In the genomic region with DNA sequence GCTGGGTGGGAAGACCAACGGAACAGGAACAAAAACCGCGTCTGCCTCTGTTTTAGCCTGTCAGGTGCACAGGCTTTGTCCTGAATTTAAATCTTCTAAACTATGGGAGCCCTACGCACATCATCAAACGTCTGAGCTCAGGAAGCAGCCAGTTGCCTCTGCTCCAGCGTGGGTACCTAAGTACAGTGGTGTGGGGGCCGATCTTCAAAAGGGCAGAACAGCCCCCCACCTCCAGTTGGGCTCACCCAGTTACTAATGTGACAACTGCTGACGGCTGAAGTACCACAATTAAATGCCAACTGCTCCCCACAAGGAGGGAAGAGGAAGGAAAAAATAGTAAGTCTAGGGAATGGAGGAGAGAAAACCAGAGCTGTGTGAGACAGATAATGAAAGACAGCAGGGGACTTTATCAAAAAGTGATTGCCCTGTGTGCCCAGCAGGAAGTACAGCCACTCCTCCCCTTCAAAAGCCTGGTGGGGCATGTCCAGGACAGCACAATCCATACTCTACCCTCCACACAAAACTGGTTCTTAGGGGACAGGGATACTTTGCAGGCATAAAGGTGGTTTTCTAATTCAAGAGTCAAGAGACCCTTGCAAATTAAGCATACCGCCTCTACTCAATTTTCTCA, we compare ENCODE assay signal across 11 mouse cellular contexts. TPM values are rescaled to one million over a fixed set of nuclear protein-coding genes. Genes with fewer than 3 reads are reported as not detected.
A peak's percentile ranks its signal among the peaks of the same experiment; 100 is the strongest.
DNase-seq lines count a peak whose midpoint lies in the region; ATAC-seq and TF ChIP-seq lines count a peak whose summit lies in the region.
"Had no signal": no experiment of that assay in that cellular context is flagged by ENCODE, and none has a peak within 500 bp of the region (broad histone marks: within the 10 kb centered on the region; RNA-seq: fewer than 3 reads in every experiment).

No protein-coding gene starts in this region.

- no peaks in the 10 kb centered on the region for H3K9me3 ChIP-seq in heart, embryonic 14.5 days (ENCODE audit: control insufficient read depth, low read length)
- H3K9me3 ChIP-seq in CH12.LX (replicated peaks; ENCODE audit: low read length) = peaks cover 4% of the 10 kb centered on the region
- no peaks in the 10 kb centered on the region for H3K9me3 ChIP-seq in liver, embryonic 14.5 days (ENCODE audit: control insufficient read depth, low read length)

- H3K4me3 ChIP-seq in heart, embryonic 14.5 days (ENCODE audit: control insufficient read depth in 1 of 2, insufficient read depth in 1 of 2, low read depth in 1 of 2, low read length in 2 of 2) = no peak overlapping the region
- H3K4me3 ChIP-seq in CH12.LX (replicated peaks in 1 of 3; ENCODE audit: low read depth in 2 of 3, low read length in 2 of 3, poor library complexity in 1 of 3) = no peak overlapping the region
- H3K4me3 ChIP-seq in liver, embryonic 14.5 days (ENCODE audit: insufficient read depth in 1 of 2, low read depth in 2 of 2, low read length in 2 of 2) = no peak overlapping the region

- peaks cover 99% of the 10 kb centered on the region for H3K79me2 ChIP-seq in CH12.LX (replicated peaks; ENCODE audit: control insufficient read depth, extremely low read depth, insufficient read depth, poor library complexity, severe bottlenecking)

- 54% methylated on average over 9 of the region's 9 CpGs for WGBS in heart, embryonic 14.5 days
- 31% methylated on average over 9 of the region's 9 CpGs for WGBS in liver, embryonic 14.5 days (ENCODE audit: insufficient replicate concordance)

- peaks cover 16 to 38% of the 10 kb centered on the region in 2 experiments for H3K4me1 ChIP-seq in heart, embryonic 14.5 days (ENCODE audit: control insufficient read depth in 2 of 2, insufficient read depth in 2 of 2, low read length in 2 of 2)
- H3K4me1 ChIP-seq in CH12.LX (ENCODE audit: control insufficient read depth in 1 of 2, insufficient read depth in 2 of 2) = peaks cover 55 to 97% of the 10 kb centered on the region in 2 experiments
- H3K4me1 ChIP-seq in liver, embryonic 14.5 days (replicated peaks; ENCODE audit: control insufficient read depth in 2 of 2, insufficient read depth in 2 of 2, low read length in 1 of 2) = peaks cover 10 to 39% of the 10 kb centered on the region in 2 experiments

- peak overlapping the region; percentile 56 to 57 for H3K27ac ChIP-seq in heart, embryonic 14.5 days (replicated peaks in 1 of 2; ENCODE audit: control insufficient read depth in 1 of 2, insufficient read depth in 1 of 2, low read depth in 2 of 2, low read length in 2 of 2)
- peak overlapping the region; percentile 36 for H3K27ac ChIP-seq in CH12.LX (ENCODE audit: insufficient read depth, low read depth)
- no peak overlapping the region for H3K27ac ChIP-seq in liver, embryonic 14.5 days

- in situ Hi-C loops in CH12.LX (cut with MboI; ENCODE audit: low pct_ligation_motif_present, low pct_unique_long_range_greater_than_20kb, low sequenced_read_pairs) = no loop called here

- intact Hi-C loops in heart, postnatal 10 days (cut with DNase I) = no loop called here

- 0 out of 2 replicates have a peak, but pooled peaks have one; percentile 31 for TF ChIP-seq POLR2A in CH12.LX (IDR thresholded peaks at IDR 0.05; ENCODE audit: low read depth, low read length)

- TF ChIP-seq EP300 in CH12.LX (IDR thresholded peaks at IDR 0.05; ENCODE audit: low read length) = peak; percentile 31; the same call in 1 of the 2 replicates
- no peak for TF ChIP-seq EP300 in liver, embryonic 14.5 days (IDR thresholded peaks at IDR 0.05; ENCODE audit: low read depth)

- peaks cover 16% of the 10 kb centered on the region for H3K36me3 ChIP-seq in heart, embryonic 14.5 days (ENCODE audit: control insufficient read depth, insufficient read depth, low read length)
- H3K36me3 ChIP-seq in CH12.LX (replicated peaks in 1 of 2; ENCODE audit: control insufficient read depth in 1 of 2, insufficient read depth in 1 of 2, low read length in 1 of 2) = peaks cover 29 to 56% of the 10 kb centered on the region in 2 experiments
- no peaks in the 10 kb centered on the region for H3K36me3 ChIP-seq in liver, embryonic 14.5 days (replicated peaks; ENCODE audit: control insufficient read depth, insufficient read depth, low read depth)

- dilution Hi-C loops in CH12.LX (cut with MboI; ENCODE audit: extremely low pct_ligation_motif_present, extremely low pct_unique_long_range_greater_than_20kb, low sequenced_read_pairs) = no loop called here

- H3K9ac ChIP-seq in heart, embryonic 14.5 days (ENCODE audit: low read length) = no peak overlapping the region; the same call in 1 of the 2 replicates
- H3K9ac ChIP-seq in CH12.LX (ENCODE audit: insufficient read depth, low read depth) = peak overlapping the region; percentile 2; the same call in 1 of the 2 replicates
- no peak overlapping the region for H3K9ac ChIP-seq in liver, embryonic 14.5 days (replicated peaks)

- no peaks in the 10 kb centered on the region for H3K27me3 ChIP-seq in heart, embryonic 14.5 days (ENCODE audit: control insufficient read depth, insufficient read depth, low read length)
- H3K27me3 ChIP-seq in CH12.LX (replicated peaks) = no peaks in the 10 kb centered on the region
- no peaks in the 10 kb centered on the region for H3K27me3 ChIP-seq in liver, embryonic 14.5 days (ENCODE audit: control insufficient read depth, insufficient read depth, low read length)

- no peak for TF ChIP-seq CTCF in CH12.LX (conservative IDR thresholded peaks at IDR 0.05 in 1 of 2, IDR thresholded peaks at IDR 0.05 in 1 of 2; ENCODE audit: low read depth in 2 of 2, low read length in 2 of 2)
- TF ChIP-seq CTCF in liver, embryonic 14.5 days (IDR thresholded peaks at IDR 0.05; ENCODE audit: low read depth) = no peak

- no peak for DNase-seq in heart, postnatal 10 days
- DNase-seq in CH12.LX (ENCODE audit: extremely low read depth) = no peak
- peak; percentile 15 for DNase-seq in c-Kit-positive CD71-positive TER-119-negative erythroid progenitor cells, embryonic 14.5 days (ENCODE audit: low read depth)
- DNase-seq in liver, embryonic 14.5 days (ENCODE audit: low read depth in 3 of 3, low spot score in 3 of 3) = no peak
- no peak for DNase-seq in kidney, postnatal 36 days
- no peak for DNase-seq in adrenal gland, adult (ENCODE audit: inconsistent age in 2 of 2, low spot score in 1 of 2)
- DNase-seq in kidney, adult 8-10 months = no peak
- DNase-seq: adrenal gland, adult 8-10 months; kidney, adult 18-20 months; lung, adult 18-20 months had no signal

- no peak for TF ChIP-seq RAD21 in CH12.LX (IDR thresholded peaks at IDR 0.05; ENCODE audit: low read depth, low read length)

- no peak; the same call in 1 of the 2 replicates for ATAC-seq in heart, embryonic 14.5 days (ENCODE audit: insufficient number of reproducible peaks, insufficient read depth, low FRiP score, low read depth)
- no peak for ATAC-seq in liver, embryonic 14.5 days (ENCODE audit: insufficient read depth)

- 0 out of 2 replicates have a peak overlapping the region, but pooled peaks have one; percentile 1 for H3K4me2 ChIP-seq in heart, embryonic 14.5 days (ENCODE audit: low read length)
- H3K4me2 ChIP-seq in CH12.LX (ENCODE audit: insufficient read depth, low read depth, poor library complexity, severe bottlenecking) = peak overlapping the region; percentile 29
- H3K4me2 ChIP-seq in liver, embryonic 14.5 days (ENCODE audit: low read depth) = peak overlapping the region; percentile 20

TF ChIP-seq in CH12.LX, 34 proteins besides CTCF, POLR2A, EP300 and RAD21:
- TF ChIP-seq MAFK (IDR thresholded peaks at IDR 0.05; ENCODE audit: insufficient replicate concordance, low read length) = no peak
- TF ChIP-seq SMC3 (IDR thresholded peaks at IDR 0.05; ENCODE audit: low read depth, low read length) = no peak
- 0 out of 2 replicates have a peak, but pooled peaks have one; percentile 56 for TF ChIP-seq UBTF (IDR thresholded peaks at IDR 0.05; ENCODE audit: low read depth, low read length)
- TF ChIP-seq SIN3A (IDR thresholded peaks at IDR 0.05; ENCODE audit: low read length) = 0 out of 2 replicates have a peak, but pooled peaks have one; percentile 38
- TF ChIP-seq USF1 (IDR thresholded peaks at IDR 0.05; ENCODE audit: low read depth, low read length) = no peak
- no peak for TF ChIP-seq ZMIZ1 (IDR thresholded peaks at IDR 0.05; ENCODE audit: low read depth, low read length)
- peak; percentile 75; the same call in 1 of the 2 replicates for TF ChIP-seq CHD1 (IDR thresholded peaks at IDR 0.05; ENCODE audit: low read depth, low read length)
- TF ChIP-seq BHLHE40 (IDR thresholded peaks at IDR 0.05; ENCODE audit: low read depth, low read length) = peak; percentile 35; the same call in 1 of the 2 replicates
- no peak for TF ChIP-seq CHD2 (IDR thresholded peaks at IDR 0.05; ENCODE audit: low read length)
- TF ChIP-seq GABPA (IDR thresholded peaks at IDR 0.05; ENCODE audit: insufficient replicate concordance, low read depth, low read length) = no peak

RNA-seq across cellular contexts. Expression of gene Grb2, which starts 34.0 kb away (rescaled TPM):
- polyA plus RNA-seq in heart, embryonic 14.5 days (2014; fragmentation: Nextera tagmentation; extraction: Ambion mirVana) = 59.4 and 63.9 TPM in 2 replicates
- total RNA-seq in heart, postnatal 10 days (2021) = 100 to 1,000 TPM; 122 to 144 TPM
- total RNA-seq in CH12.LX (2012; rRNA removed) (63.6 and 67.7 TPM in 2 replicates), CH12.LX (2014; rRNA removed) (110 and 117 TPM in 2 replicates)
- 228 and 241 TPM in 2 replicates for polyA plus RNA-seq in CH12.LX (2012; ENCODE audit: insufficient read length, low read depth)
- 15.7 and 22.4 TPM in 2 replicates for polyA plus RNA-seq in liver, embryonic 14.5 days (2012; rRNA removed)
- 26.0 and 30.1 TPM in 2 replicates for polyA plus RNA-seq in liver, embryonic 14.5 days (2014; fragmentation: Nextera tagmentation; extraction: Ambion mirVana)

RNA-seq across cellular contexts. Expression of gene Slc25a19, which starts 46.3 kb away (rescaled TPM):
- polyA plus RNA-seq in heart, embryonic 14.5 days (2014; fragmentation: Nextera tagmentation; extraction: Ambion mirVana) = 42.8 and 46.0 TPM in 2 replicates
- total RNA-seq in heart, postnatal 10 days (2021) = 10 to 100 TPM; 40.3 to 41.1 TPM
- total RNA-seq in CH12.LX (2012; rRNA removed) (277 and 312 TPM in 2 replicates), CH12.LX (2014; rRNA removed) (278 and 294 TPM in 2 replicates)
- polyA plus RNA-seq in CH12.LX (2012; ENCODE audit: insufficient read length, low read depth) = 374 and 398 TPM in 2 replicates
- polyA plus RNA-seq in liver, embryonic 14.5 days (2012; rRNA removed) = 7.4 and 10.5 TPM in 2 replicates
- 8.5 and 9.4 TPM in 2 replicates for polyA plus RNA-seq in liver, embryonic 14.5 days (2014; fragmentation: Nextera tagmentation; extraction: Ambion mirVana)
